Mouse (Mus musculus) spleen, adult 12 weeks (tissue): ENCODE measurements around the gene Scrn1.

Experiments used
- DNase-seq: peaks from one replicate; pipeline ENCODE4 v3.0.0; 2022; ENCODE audit warnings: low spot score

Gene Scrn1

DNA sequence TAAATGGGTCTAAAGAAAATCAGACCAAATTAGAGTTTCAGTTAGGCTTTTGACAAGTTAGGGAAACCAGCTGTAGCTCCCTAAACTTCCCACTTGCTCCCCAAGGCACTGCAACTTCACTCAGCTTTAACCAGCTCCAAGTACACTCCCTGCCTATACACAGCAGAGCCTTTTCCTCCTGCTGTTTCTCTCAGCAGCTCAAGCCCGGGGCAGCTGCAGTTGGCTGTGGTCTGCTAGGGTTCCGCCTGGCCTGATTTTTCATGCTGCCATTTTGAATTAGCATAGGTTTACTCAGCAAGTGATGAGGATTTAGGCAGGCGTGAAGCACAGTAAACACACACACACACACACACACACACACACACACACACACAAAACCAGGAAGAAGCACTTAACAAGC lies 1.3 kb downstream of the Scrn1 start:
- DNase-seq, result no peak

DNA sequence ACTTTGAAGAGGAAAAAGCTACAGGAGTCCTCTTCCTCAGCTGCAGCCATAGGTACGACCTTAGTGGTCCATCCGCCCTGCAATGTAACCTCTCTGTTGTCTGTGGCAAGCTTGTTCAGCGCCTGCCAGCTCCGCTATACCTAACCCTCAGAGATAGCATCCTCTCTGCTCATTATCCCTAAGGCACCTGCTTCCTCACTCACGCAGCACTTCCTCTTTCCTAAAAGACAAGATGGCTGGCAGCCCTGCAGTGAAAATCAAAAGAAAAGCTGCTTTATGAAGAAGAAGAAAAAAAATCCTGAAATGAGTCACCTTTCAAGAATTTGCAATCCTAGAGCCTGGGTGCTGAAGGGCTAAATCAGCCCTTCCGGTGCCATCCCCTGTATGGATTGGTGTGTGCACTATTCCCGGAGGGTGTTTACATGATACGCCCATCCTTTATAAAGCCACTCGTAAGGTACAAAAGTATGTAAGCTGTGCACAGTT lies 1.7 kb downstream of the Scrn1 start:
- DNase-seq, result no peak

DNA sequence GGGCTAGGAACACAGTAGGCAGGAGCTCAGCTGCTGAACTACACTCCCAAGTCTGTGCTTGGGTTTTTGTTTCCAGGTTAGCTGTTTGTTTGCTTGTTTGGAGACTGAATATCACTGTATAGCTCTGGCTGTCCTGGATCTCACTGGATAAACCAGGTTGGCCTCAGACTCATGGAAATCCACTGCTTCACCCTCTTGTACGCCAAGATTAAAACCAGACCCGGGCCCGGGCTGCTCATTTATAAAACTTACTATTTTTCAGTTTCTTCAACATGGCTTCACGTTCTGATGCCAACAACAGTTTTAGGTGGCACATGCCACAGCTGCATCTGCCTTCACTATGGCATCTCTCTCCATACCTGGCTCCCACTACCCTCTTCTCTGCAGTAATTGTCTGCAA lies 2.7 kb downstream of the Scrn1 start:
- no peak for DNase-seq

GRCm38 (mm10) chr6:54562018-54562809 lies 4.1 kb downstream of the Scrn1 start:
- DNase-seq, result no peak

DNA sequence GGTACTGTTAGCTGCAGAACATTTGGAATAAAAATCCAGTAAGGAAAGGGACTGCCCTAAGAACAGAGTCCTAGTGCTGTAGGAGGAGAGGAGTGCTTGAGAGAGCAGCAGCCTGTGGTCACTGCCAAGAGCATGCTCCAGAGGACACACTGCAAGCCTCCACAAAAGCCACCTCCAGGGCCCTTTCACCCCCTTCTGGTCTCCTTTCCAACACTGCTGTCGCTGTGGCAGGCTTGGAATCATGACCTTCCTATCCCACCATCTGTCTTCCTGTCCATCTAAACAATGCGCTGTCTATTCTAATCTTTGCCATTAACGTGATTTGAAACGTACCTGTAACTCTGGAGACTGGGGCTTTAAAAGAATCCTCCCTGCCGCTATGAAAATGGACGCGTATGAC lies 7.8 kb downstream of the Scrn1 start:
- DNase-seq, result no peak

GRCm38 (mm10) chr6:54557671-54558070 lies 8.6 kb downstream of the Scrn1 start:
- no peak for DNase-seq

GRCm38 (mm10) chr6:54555816-54556215 lies 10.5 kb downstream of the Scrn1 start:
- DNase-seq, result no peak

DNA sequence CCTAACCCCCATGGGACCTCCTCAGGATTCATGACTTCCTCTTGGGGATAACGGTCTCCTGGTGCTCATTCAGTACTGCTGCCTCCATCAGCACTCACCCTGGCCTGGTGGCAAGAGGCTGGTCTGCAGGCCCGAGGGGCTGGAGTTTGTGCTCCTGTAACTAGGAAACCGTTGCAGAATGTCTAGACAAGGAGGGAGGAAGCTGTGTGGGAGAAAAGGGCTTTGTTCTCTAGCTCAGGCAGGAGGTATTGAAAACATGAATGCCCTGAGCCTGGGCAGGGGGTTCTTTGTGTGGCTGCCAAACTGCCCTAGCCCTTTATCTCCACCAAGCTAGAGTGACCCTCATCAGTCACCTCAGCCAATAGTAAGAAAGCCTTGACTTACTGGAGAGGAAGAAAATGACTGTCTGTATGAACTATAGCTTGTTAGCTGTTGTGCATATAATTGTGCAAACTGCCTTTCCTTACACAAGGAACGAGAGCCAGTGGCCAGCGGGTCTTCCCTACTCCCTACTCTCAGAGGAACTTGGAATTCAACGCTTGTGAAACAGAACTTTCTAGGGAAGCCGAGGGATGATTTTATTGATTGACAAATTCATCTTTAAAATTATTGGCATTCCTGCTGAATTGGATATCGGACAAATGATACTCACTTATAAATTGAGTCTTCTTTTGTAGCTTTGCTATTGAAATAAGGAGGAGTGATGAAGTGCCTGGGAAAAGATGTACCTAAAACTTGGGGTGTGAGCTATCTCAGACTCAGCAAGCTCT lies 11.8 kb downstream of the Scrn1 start:
- no peak for DNase-seq

DNA sequence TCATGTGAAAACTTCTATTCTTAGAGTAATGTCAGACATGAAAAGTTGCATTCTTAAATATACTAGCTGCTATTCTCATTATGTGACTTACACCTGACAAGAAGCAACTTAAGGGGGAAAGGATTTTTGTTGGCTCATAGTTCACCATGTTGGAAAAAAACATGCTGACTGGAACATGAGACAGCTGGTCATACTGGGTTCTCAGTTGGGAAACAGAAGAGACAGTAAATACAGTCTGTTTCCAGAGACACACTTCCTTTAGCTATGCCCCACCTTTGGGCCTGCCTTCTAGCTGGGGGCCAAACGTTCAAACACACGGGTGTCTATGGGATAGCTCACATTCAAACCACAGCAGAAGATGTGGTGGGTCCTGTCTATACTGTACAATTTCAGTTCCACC lies 12.7 kb downstream of the Scrn1 start:
- DNase-seq, result no peak

- DNase-seq, result no peak
Measured at GRCm38 (mm10) chr6:54552721-54553413, 13.4 kb downstream of the Scrn1 start.

DNA sequence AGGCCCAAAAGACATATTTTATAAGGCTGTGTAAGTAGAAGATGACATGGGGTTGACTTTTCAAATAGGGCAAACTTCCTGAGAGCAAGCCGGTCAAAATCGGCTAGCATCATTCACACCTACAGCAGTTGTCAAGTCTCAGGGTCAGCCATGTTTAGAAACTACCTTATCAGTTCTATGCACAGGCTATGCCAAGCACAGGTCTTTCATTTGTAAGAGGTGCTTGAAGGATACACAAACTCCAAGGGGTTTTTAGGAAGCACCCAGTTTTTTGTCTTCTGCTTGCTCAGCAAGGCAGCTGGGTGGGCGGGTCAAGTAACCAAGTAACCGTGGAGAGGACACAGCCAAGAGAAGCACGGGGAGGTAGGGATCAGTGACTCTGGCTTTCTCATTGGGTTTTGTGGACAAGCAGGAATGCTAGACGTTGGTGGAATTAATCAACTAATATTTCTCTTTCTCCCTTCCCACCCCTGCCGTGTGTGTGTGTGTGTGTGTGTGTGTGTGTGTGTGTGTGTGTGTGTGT lies 15.4 kb downstream of the Scrn1 start:
- no peak for DNase-seq

- DNase-seq, result no peak
Measured at GRCm38 (mm10) chr6:54549311-54549710, 17.0 kb downstream of the Scrn1 start.

DNA sequence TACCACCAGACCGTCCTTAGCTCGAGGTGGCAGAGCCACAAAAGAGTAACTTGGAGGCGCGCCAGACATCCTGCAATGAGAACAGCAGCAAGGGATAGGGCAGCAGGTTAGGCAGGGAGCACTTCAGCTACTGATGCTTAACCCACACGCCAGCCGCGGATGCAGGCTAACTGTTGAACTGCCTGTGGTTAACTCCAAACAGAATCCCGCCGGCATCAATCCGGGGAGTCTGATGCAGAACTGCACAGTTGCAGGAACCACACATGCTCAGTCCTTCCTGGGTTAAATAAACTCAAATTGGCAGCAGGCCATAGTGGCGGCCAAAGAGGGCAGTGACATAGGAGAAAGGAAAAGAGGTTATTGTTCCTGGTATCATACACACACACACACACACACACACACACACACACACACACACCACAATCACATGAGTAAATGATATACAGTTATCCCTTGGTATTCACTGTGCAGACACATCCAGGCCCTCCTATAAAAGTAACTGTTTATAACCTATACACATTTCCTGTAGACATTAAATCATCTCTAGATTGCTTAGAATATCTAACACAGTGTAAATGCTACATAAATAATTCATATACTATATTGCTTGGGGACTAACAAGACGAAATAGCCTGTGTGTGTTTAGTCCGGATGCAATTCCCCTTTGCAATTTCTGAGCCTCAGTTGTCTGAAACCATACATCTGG lies 17.8 kb downstream of the Scrn1 start:
- no peak for DNase-seq

DNA sequence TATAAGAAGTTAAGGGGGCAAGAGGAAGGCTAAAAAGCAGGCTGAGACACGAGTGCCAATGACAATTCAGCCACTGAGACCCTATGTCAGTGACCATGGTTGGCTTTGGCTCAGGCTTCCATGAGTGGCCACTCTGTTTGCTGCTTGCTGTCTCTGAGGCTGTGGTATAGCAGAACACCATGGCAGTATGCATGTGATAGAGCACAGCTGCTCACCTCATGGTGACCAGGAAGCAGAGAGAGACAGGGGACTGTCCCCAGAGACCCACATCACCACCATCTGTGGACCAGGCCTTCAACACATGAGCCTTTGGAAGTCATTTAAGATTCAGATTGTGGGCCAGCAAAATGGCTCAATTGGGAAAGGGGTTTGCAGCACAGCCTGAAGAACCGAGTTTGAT lies 22.6 kb downstream of the Scrn1 start:
- no peak for DNase-seq

- DNase-seq, result no peak
Measured at GRCm38 (mm10) chr6:54542836-54543235, 23.5 kb downstream of the Scrn1 start.

DNA sequence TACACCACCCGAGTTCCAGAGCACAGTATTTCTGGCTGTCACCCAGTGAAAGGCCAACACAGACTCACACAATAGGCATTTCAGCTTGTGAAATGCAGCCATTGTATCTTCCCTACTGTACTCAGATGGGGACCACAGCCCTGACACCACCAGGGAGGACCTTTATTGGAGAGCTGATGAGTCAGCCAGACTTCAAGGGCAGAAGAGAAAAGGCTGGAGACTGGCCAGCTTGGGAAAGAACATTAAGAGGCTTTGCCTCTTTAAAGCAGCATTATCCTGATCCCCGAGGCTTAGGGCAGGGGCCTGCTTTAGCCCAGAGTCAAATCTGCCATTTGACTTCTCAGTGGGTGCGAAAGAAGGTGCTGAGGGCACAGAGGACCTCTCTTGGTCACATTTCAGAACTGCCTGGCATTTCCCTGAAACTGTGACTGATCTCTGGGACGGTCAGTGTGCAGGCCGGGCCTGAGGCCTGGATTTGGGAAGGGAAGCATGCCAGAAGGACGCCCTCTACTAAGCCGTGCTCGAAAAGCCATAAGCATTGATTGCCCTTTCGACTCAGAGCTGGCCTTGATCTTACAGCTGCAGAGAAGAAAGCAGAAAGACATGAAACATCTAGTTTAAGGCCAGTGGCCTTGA lies 25.9 kb downstream of the Scrn1 start:
- DNase-seq, result no peak

DNA sequence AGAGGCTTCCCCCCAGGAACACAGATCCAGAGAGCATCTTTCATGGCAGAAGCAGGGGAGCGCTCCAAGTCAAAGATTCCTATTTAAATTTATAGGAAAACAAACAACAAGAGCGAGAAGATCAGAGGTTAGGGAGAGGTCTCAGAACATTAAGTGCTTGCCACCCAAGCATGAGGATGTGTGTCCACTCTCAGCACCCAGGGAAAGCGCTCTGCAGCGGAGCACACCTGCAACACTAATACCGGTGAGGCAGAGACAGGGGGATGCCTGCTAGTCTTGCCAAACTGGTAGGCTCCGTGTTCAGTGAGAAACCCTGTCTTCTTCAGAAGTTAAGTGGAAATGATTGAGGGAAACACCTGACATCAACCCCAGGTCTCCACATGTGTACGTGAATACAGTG lies 26.9 kb downstream of the Scrn1 start:
- DNase-seq, result no peak

GRCm38 (mm10) chr6:54538773-54539173 lies 27.5 kb downstream of the Scrn1 start:
- DNase-seq, result no peak

- DNase-seq, result no peak
Measured at GRCm38 (mm10) chr6:54537053-54537452, 29.2 kb downstream of the Scrn1 start.

GRCm38 (mm10) chr6:54535485-54535884 lies 30.8 kb downstream of the Scrn1 start:
- no peak for DNase-seq

GRCm38 (mm10) chr6:54531048-54531481 lies 35.2 kb downstream of the Scrn1 start:
- DNase-seq, result no peak
